Mouse (Mus musculus): ENCODE results near the gene Pcgf2.

Pcgf2 gene

DNA sequence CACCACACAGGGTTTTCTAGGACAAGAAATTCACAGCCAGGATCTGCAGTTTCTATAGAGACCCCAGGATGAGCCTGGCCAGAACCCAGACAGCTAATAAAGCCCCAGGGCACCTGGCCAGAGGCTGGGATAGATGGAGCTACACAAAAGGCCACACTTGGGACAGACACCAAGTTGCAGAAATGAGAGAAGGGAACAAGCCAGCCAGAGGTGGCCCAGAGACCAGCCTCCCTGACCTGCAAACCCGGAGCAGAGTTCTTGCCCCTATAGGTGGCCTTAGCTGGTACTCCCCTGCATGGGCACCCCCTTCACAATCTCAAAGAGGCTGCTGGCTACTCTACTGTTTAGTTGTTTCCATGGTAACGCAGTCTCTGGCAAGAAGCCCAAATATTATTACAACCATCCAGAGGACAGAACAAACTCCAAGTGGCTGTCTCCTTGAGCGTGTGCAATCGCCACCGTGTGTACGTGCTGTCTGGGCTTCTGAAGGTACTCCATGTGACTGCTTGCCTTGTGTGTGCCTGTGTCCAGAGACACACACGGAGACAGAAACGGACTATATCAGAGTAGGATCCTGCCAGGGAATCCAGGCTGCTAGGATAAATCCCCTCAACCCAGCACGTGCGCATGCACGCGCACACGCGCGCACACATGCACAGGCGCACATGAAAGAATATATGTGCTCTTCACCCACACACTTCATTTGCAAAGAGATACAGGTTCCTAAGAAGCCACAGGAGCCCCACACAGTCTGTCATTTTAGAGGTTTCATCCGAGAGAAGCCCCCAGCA lies 5.2 kb downstream of the Pcgf2 start:
- DNase-seq: peak; percentile 73

GRCm38 (mm10) chr11:97694435-97694834 lies 5.9 kb downstream of the Pcgf2 start:
- no peak for DNase-seq

- DNase-seq: no peak
Measured at GRCm38 (mm10) chr11:97689861-97690260, 10.4 kb downstream of the Pcgf2 start.

GRCm38 (mm10) chr11:97687061-97687460 lies 13.2 kb downstream of the Pcgf2 start:
- no peak for DNase-seq

DNA sequence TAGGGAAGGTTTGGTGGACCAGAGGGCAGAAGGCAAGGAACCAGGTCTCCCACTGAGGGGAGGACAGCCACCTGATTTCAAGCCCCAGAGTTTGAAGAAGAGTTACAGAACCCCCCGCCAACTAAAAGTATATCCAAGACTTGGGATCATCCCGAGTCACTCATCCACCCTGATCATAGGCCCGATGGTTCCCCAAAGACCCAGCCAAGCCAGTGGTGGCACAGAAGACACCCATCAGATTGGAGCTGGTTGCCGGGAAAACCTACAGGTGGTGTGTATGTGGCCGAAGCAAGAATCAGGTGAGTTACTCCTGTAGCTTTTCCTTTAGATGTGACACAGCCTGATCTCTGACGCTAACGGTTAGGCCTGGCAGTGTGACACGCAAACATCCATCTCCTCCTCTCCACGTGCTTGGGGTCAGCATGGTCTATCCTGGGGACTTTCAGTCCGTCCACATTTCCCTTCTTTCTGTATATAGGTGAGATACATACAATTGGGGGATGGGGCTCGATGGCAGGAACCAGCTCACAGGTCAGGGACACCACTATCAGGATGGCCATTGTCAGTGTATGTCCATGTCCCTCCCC lies 13.9 kb downstream of the Pcgf2 start:
- DNase-seq: no peak

DNA sequence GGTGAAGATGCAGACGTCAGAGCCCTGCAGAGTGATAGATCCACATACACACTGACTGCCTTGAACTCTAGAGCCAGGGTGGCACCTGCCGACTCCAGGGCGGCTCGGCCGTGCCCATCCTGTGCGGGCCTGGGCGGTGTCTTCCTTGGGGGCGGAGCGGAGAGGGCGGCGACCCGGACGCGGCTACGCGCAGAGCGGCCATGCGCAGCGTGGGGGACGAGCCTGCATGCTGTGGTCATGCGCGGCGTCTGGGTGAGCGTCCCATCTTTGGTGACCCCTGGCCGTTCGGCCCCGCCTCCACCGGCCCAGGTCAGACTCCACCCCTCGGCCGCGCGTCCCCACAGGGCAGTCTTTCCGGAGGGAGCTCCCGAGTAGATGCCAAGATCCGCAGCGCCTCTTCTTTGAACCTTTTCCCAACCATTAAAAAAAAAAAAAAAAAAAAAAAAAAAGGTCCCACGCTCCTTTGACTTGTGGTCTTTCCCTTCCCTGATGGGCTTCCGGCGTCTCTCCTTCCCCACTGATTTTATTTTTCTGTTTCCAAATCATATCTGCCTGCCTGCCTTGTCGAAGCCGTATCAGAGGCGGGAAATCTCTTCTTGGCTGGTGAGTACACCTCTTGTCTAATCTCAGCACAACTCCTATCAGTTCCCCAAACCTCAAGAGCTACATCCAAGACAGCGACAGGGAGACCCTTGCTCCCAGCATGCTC lies 14.5 kb downstream of the Pcgf2 start, which contains the start of gene Cisd3:
Gene Cisd3 (plus strand): TSS at position 214 of the 709 bp plus-strand sequence.
- DNase-seq: peak; percentile 92

DNA sequence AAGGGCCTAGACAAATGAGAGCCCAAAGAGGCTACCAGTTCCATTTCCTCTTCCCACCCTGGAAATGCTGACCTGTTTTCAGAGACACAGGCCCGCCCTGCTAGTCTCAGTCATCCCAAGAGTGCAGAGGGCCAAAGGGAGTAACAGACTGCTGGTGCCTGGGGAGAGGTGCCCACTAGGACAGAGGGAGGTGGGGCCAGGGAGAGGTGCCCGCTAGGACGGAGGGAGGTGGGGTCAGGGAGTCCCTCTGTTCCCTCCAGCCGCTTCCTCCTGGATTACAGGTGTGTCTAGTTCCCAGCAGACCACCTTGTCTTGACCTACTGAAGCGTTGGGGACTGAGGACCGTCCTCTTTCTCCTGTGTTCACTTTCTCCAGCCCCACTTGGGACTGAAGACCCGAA lies 15.5 kb downstream of the Pcgf2 start:
- DNase-seq: no peak

DNA sequence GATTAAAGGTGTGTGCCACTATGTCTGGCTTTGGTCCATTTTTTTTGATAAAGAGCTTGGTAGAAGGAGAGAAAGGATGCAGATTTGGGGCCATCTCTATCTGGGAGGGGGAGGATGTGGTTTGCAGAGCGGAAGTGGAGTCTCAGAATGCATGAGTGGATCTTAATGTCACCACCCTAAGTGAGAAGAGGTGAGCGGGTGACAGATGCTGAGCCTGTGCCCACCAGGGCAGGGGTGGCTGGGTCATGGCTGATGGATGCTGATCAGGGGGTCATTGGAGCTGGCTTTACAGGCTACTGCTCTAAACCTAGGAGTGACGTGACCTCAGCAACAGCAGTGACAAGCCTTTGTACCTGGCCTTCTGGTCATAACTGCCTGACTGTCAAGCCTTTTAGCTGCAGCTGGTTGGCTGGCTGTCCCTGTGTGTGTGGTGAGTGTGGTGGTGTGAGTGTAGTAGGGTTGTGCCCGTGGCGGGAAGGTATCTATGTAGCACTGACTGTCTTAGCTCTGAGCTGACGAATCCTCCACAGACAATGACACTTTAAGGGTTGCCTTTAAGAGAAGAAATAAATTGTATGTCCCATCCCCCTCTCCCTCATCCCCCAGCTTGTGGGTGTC lies 16.1 kb downstream of the Pcgf2 start:
- DNase-seq: no peak

- no peak for DNase-seq
Measured at GRCm38 (mm10) chr11:97682504-97683055, 17.7 kb downstream of the Pcgf2 start.

GRCm38 (mm10) chr11:97680430-97680829 lies 19.9 kb downstream of the Pcgf2 start:
- DNase-seq: no peak

DNA sequence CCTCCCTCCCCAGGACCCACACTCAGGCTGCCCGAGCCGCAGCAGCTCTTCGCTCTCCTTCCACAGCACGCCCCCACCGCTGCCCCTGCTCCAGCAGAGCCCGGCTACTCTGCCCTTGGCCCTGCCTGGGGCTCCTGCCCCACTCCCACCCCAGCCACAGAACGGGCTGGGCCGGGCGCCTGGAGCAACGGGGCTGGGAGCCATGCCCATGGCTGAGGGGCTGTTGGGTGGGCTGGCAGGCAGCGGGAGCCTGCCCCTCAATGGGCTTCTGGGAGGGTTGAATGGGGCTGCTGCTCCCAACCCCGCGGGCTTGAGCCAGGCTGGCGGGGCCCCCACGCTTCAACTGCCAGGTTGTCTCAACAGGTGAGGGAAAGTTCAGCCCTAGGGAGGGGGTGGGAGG lies 22.0 kb downstream of the Pcgf2 start:
- no peak for DNase-seq

GRCm38 (mm10) chr11:97677842-97678241 lies 22.5 kb downstream of the Pcgf2 start:
- no peak for DNase-seq

DNA sequence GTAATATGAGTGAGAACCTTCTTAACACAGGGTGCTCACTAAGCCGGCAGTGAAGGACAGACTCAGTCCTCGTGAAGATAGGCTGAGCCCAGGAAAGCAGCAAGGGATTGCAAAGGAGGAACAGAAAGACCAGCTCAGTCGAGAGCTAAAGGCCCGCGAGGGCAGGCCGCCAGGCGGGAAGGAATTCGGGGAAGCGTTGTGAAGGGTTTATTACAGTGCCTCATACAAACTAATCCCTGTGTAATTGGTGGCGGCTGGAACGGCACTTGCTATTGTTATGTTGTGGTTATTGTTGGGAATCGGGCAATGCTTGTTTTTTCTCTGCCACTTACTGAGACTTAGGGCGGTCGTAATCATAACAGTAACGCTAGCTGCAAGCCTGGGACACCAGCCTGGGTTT lies 22.9 kb downstream of the Pcgf2 start:
- no peak for DNase-seq

- DNase-seq: no peak
Measured at GRCm38 (mm10) chr11:97676050-97676754, 24.1 kb downstream of the Pcgf2 start.

DNA sequence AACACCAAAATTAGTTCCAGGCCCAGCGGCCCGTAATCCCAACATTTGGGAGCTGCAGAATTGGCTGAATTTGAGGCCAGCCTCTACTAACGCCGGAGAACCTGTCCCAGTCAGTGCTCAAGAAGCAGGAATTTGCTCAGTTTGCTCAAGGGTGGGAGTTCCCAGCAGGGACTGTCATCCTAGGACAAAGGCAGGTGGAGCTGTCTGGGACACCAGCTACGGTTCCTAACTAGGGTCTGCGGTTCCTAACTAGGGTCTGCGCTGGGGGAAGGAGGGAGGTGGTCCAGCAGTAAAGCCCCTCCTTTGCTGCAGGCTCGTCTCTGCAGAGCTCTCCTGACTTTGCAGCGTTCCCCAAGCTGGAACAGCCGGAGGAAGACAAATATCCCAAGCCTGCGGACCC lies 27.1 kb downstream of the Pcgf2 start:
- no peak for DNase-seq

- DNase-seq: no peak
Measured at GRCm38 (mm10) chr11:97671177-97671527, 29.1 kb downstream of the Pcgf2 start.

DNA sequence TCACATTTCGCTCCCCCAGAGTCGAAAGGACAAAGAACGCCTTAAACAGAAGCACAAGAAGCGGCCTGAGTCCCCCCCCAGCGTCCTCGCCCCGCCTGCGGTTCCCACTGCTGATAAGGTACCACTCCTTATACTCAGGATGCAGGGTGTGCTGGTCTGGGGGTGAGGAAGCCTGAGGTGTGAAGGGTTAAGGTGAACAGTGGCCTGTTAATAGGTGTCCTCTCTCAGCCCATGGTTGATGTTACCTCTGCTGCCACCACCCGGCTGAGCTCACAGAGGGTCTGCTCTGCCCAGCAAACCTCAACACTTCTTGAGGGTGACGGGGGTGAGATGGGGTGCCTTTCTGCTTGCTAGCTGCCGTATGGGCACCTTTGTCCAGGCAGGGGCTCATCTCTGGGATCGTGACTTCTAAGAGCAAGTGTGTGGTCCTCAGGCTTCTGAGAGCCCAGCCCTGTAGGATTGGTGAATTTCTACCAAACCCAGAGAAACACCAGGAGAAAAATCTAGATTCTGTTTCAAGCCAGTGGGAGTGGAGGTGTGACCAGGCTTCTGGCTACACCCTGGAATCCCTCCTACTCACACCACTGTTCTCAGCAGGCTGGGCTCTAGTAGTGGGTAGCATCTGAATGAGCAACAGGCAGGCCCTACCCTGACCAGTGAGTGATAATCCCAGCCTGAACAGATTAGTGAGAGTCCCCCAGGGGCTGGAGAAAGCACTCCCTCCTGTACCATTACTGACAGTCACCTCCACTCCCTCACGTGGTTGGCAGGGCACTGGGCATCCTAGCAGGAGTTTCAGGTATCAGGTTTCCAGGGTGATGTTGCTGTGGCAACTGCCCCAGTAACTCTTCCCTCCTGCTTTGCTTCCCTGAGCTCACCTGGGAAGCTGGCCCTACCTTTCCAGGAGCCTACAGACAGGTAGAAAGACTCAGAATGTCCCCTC lies 29.8 kb downstream of the Pcgf2 start:
- no peak for DNase-seq

DNA sequence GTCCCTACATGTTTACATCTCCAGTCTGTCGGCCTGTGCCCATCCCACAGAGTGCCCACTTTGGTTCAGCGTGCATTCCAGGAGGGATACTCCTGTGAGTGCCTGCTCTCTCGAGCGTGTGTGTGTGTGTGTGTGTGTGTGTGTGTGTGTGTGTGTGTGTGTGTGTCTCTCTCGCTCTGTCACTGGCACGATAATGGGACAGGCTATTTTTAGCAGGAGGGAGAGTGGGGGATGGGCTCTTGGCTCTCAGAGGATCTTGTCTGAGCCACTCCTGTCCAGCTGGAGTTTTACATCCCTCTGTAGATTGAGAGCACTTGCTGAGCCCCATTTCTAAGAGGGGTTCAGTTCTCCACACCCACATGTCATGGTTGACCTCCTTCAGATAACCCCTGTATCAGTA lies 30.5 kb downstream of the Pcgf2 start:
- peak; percentile 69 for DNase-seq

GRCm38 (mm10) chr11:97669268-97669667 lies 31.0 kb downstream of the Pcgf2 start:
- DNase-seq: no peak

- no peak for DNase-seq
Measured at GRCm38 (mm10) chr11:97668160-97668559, 32.1 kb downstream of the Pcgf2 start.

GRCm38 (mm10) chr11:97666794-97667193 lies 33.5 kb downstream of the Pcgf2 start:
- DNase-seq: no peak
